17 mouse cellular contexts compared by ENCODE assay signal in the genomic region with DNA sequence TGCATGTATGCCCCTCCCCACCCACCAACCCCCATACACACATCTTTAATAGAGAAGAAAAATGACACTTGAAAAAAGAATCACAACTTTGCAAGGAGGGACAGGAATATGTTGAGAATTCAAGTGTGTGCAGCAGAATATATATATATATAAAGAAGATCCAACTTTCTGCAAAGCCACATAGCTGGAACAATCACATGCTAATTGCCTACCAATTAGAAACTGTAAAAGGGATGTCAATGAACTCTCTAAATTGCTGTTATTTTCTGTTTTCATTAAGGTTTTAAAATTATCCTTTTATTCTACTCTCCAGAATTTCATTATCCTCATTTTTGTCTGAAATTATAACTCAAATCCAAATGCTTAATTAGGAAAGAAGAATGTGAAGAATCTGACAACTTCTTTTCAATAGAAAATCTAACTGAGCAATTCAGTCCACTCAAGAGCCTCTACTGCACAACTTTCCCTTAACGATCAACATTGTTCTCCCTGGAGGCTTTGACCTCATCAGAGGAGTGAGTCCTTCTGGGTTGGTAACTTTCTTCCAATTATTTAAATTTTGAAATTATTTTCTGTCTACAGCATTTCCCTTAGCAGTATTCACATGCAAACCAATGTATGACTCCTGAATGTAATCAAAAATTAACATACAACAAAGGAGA.
"Had no signal": no experiment of that assay in that cellular context is flagged by ENCODE, and none has a peak within 500 bp of the region (broad histone marks: within the 10 kb centered on the region; RNA-seq: fewer than 3 reads in every experiment).

No protein-coding gene starts in this region.

- H3K4me1 ChIP-seq: kidney, embryonic 15.5 days; liver, embryonic 13.5 days; midbrain, embryonic 12.5 days; midbrain, embryonic 15.5 days; neural tube, embryonic 12.5 days; neural tube, embryonic 15.5 days had no signal

- H3K27ac ChIP-seq: kidney, embryonic 15.5 days; left cerebral cortex, adult 2 months; liver, embryonic 13.5 days; midbrain, embryonic 12.5 days; midbrain, embryonic 15.5 days; neural tube, embryonic 12.5 days; neural tube, embryonic 15.5 days; stomach, postnatal 0 days had no signal

- H3K36me3 ChIP-seq: kidney, embryonic 15.5 days; liver, embryonic 13.5 days; midbrain, embryonic 12.5 days; midbrain, embryonic 15.5 days; neural tube, embryonic 12.5 days; neural tube, embryonic 15.5 days had no signal

- H3K9me3 ChIP-seq: kidney, embryonic 15.5 days; liver, embryonic 13.5 days; midbrain, embryonic 12.5 days; midbrain, embryonic 15.5 days; neural tube, embryonic 12.5 days; neural tube, embryonic 15.5 days had no signal

- H3K4me3 ChIP-seq: kidney, embryonic 15.5 days; left cerebral cortex, adult 2 months; liver, embryonic 13.5 days; midbrain, embryonic 12.5 days; midbrain, embryonic 15.5 days; neural tube, embryonic 12.5 days; neural tube, embryonic 15.5 days had no signal

- H3K4me2 ChIP-seq: kidney, embryonic 15.5 days; liver, embryonic 13.5 days; midbrain, embryonic 12.5 days; midbrain, embryonic 15.5 days; neural tube, embryonic 12.5 days; neural tube, embryonic 15.5 days had no signal

- H3K27me3 ChIP-seq: kidney, embryonic 15.5 days; liver, embryonic 13.5 days; midbrain, embryonic 12.5 days; midbrain, embryonic 15.5 days; neural tube, embryonic 12.5 days; neural tube, embryonic 15.5 days had no signal

- H3K9ac ChIP-seq: kidney, embryonic 15.5 days; liver, embryonic 13.5 days; midbrain, embryonic 12.5 days; midbrain, embryonic 15.5 days; neural tube, embryonic 12.5 days; neural tube, embryonic 15.5 days had no signal

- ATAC-seq: midbrain, embryonic 15.5 days had no signal

- DNase-seq: kidney, postnatal 10 days; kidney, postnatal 36 days; layer of hippocampus, postnatal 36 days; liver, embryonic 13.5 days; lung, adult 2 months; lung, postnatal 14 days; lung, postnatal 4 days; thymus, adult 2 months; thymus, postnatal 14 days; thymus, postnatal 4 days had no signal
